Mouse (Mus musculus) liver, embryonic 14.5 days (tissue): Measurements from ENCODE around the gene Gm42420. TPM values are rescaled to one million over a fixed set of nuclear protein-coding genes. Genes with fewer than 3 reads are reported as not detected.

Experiments used
- ATAC-seq: fragments of 200-750 bp; cut with Nextera tagmentation; 2 replicates; pipeline ENCODE4 v1.8.0; 2017; ENCODE audit warnings: moderate number of reproducible peaks, mild to moderate bottlenecking, moderate library complexity; ENCODE audit not compliant: insufficient read depth
- DNase-seq, 3 experiments: peaks; one replicate each; pipeline ENCODE4 v3.0.0-alpha.2; 2012 to 2013; ENCODE audit warnings: low read depth in 3 of 3, low spot score in 3 of 3
- H3K27ac ChIP-seq: fragments of 300-500 bp; sonication (generic); 2 replicates; pipeline ENCODE4 v1.5.1; 2014; ENCODE audit warnings: moderate library complexity, mild to moderate bottlenecking, control low read depth, inconsistent platforms
- H3K27me3 ChIP-seq: fragments of 300-500 bp; sonication (generic); 2 replicates; pipeline ENCODE4 v1.6.1; 2014; ENCODE audit warnings: mild to moderate bottlenecking, low read length, moderate library complexity; ENCODE audit not compliant: control insufficient read depth, insufficient read depth
- H3K36me3 ChIP-seq: fragments of 300-500 bp; sonication (generic); replicated peaks from 2 replicates; pipeline ENCODE4 v1.6.1; 2014; ENCODE audit warnings: low read depth; ENCODE audit not compliant: control insufficient read depth, insufficient read depth
- H3K4me1 ChIP-seq, 2 experiments: fragments of 200-500 bp in 1 of 2; fragments of 300-500 bp in 1 of 2; sonication (generic) in 1 of 2; replicated peaks; 2 replicates each; pipeline ENCODE4 v1.6.1; 2012 to 2014; ENCODE audit warnings: antibody characterized with exemption in 1 of 2, inconsistent platforms in 1 of 2, low read length in 1 of 2; ENCODE audit not compliant: control insufficient read depth in 2 of 2, insufficient read depth in 2 of 2
- H3K4me2 ChIP-seq: fragments of 300-500 bp; sonication (generic); 2 replicates; pipeline ENCODE4 v1.6.1; 2014; ENCODE audit warnings: low read depth, mild to moderate bottlenecking, control low read depth, moderate library complexity
- H3K4me3 ChIP-seq, 2 experiments: fragments of 200-500 bp in 1 of 2; fragments of 300-500 bp in 1 of 2; sonication (generic) in 1 of 2; 2 replicates each; pipeline ENCODE4 v1.5.1; 2012 to 2014; ENCODE audit warnings: low read depth in 2 of 2, low read length in 2 of 2, mild to moderate bottlenecking in 2 of 2, control low read depth in 1 of 2, inconsistent platforms in 1 of 2, moderate library complexity in 1 of 2; ENCODE audit not compliant: insufficient read depth in 1 of 2
- H3K9ac ChIP-seq: fragments of 300-500 bp; sonication (generic); replicated peaks from 2 replicates; pipeline ENCODE4 v1.6.1; 2014; ENCODE audit warnings: mild to moderate bottlenecking, control low read depth, moderate library complexity
- H3K9me3 ChIP-seq: fragments of 300-500 bp; sonication (generic); 2 replicates; pipeline ENCODE4 v1.6.1; 2016; ENCODE audit warnings: low read length, mixed read lengths; ENCODE audit not compliant: control insufficient read depth
- CTCF ChIP-seq: IDR thresholded peaks from 2 replicates; pipeline ENCODE4 v1.5.1; 2016; ENCODE audit warnings: antibody characterized with exemption, low read depth, control low read depth
- EP300 ChIP-seq: IDR thresholded peaks from 2 replicates; pipeline ENCODE4 v1.6.1; 2016; ENCODE audit warnings: antibody characterized with exemption, low read depth
- WGBS: fragments of 180-500 bp; shearing (Covaris S2); extraction: QIAGEN DNeasy Blood & Tissue Kit; methylation state at CpG from one replicate; pipeline ENCODE4 v1.1.7; 2014; ENCODE audit not compliant: insufficient replicate concordance; 5-methylcytosine and 5-hydroxymethylcytosine counted together
- polyA plus RNA-seq, 2 experiments: library from polyadenylated mRNA; depleted of rRNA in 1 of 2; stranded (reverse) in 1 of 2; unstranded in 1 of 2; fragments of >200 nt; fragmentation: Nextera tagmentation in 1 of 2; extraction: Ambion mirVana in 1 of 2; gene quantifications; 2 replicates each; pipeline versions ENCODE4 v1.2.1 to v1.2.3; 2012 to 2014

The Gm42420 gene
- polyA plus RNA-seq, 2 experiments = 1.6 to 2.1 TPM

DNA sequence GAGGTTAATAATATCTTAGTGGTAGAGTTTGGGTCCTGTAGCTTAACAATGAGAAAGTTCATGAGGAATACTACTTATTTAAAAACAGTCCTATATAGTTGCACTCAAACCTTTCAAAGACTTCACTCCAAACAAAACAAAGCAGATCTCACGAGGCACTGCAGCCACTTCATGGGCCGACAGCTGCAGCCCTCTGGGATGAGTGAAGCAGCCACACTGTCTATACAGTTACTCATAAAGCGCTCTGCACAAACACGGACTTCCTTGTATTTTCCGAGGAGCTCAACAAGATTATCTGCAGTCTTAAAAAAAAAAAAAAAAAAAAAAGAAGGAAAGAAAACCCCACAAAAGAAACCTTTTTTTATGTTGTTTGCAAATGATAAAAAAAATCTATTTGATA is 21.8 kb downstream of the Gm42420 start:
- H3K27me3 ChIP-seq = no peaks in the 10 kb centered on the region
- no peak overlapping the region for H3K27ac ChIP-seq
- no peak overlapping the region for H3K4me2 ChIP-seq
- no peaks in the 10 kb centered on the region for H3K9me3 ChIP-seq
- H3K4me3 ChIP-seq = no peak overlapping the region
- ATAC-seq (no peak), DNase-seq (no peak)
- H3K36me3 ChIP-seq = no peaks in the 10 kb centered on the region; the same call in 1 of the 2 replicates
- H3K4me1 ChIP-seq = no peaks in the 10 kb centered on the region
- H3K9ac ChIP-seq = no peak overlapping the region
- TF ChIP-seq CTCF (no peak), EP300 (no peak)
- 68% methylated on average over 5 of the region's 5 CpGs for WGBS

DNA sequence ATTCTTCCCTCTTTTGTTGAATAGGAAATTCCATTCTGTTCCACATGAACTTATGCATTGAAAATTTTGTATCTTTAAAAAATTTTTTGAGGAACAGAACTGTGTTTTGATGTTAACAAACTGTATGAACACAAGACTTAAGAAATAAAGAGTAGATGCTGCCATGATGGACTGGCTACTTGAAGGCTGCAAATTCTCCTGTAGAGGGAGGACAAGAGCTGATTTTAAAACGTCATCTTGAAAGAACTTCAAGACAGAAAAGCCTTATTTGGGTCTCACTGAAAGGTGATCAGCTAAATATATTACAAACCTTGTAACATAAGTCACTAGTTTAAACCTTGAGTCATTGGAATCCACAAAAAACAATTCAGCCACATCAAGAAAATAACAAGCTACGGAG is 24.7 kb downstream of the Gm42420 start:
- H3K4me1 ChIP-seq = no peaks in the 10 kb centered on the region
- no peak for DNase-seq
- WGBS = 76% methylated on average over 2 of the region's 2 CpGs

DNA sequence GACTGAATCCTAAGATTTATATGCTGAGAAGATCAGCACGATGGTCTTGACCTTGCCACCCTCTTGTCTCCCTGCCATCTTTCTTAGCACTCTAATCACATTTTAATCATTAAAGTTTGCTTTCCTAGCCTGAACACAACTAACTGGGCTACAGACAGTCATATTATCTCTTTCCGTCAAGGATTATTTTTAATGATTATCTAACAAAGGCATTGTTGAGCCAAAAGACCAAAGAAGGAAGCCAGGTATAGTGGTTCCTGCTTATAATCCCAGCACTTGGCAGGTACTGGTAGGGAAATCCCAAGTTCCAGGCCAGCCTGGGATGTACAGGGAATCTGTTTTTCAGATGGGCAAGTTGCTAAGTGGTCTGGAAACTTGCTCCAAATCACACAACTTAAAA is 25.7 kb downstream of the Gm42420 start:
- Histone ChIP-seq H3K4me2 (no peak overlapping the region), H3K9me3 (no peaks in the 10 kb centered on the region), H3K4me3 (no peak overlapping the region), H3K27ac (no peak overlapping the region), H3K27me3 (no peaks in the 10 kb centered on the region), H3K4me1 (no peaks in the 10 kb centered on the region), H3K36me3 (peaks cover 2% of the 10 kb centered on the region), H3K9ac (no peak overlapping the region)
- ATAC-seq (no peak), DNase-seq (no peak)
- 79% methylated on average over 2 of the region's 2 CpGs for WGBS
- no peak for TF ChIP-seq CTCF
- TF ChIP-seq EP300 = no peak

More for the DNA sequence above, 24.7 kb downstream of the Gm42420 start:
- no peaks in the 10 kb centered on the region for H3K9me3 ChIP-seq
- TF ChIP-seq CTCF = no peak
- no peak for TF ChIP-seq EP300
- no peak overlapping the region for H3K4me2 ChIP-seq
- no peak overlapping the region for H3K4me3 ChIP-seq
- H3K27ac ChIP-seq = no peak overlapping the region
- ATAC-seq = no peak
- no peaks in the 10 kb centered on the region for H3K27me3 ChIP-seq
- peaks cover 2% of the 10 kb centered on the region for H3K36me3 ChIP-seq
- H3K9ac ChIP-seq = no peak overlapping the region

Other genes with a start within 250 kb of the Gm42420 start
- 3.7 and 3.9 TPM in 2 replicates for gene Slc37a3, start 208.1 kb upstream of the Gm42420 start, polyA plus RNA-seq (2012; rRNA removed)
- gene Slc37a3, start 208.1 kb upstream of the Gm42420 start, polyA plus RNA-seq (2014; fragmentation: Nextera tagmentation; extraction: Ambion mirVana) = 6.0 and 6.3 TPM in 2 replicates
- 0.04 and 0.17 TPM in 2 replicates for gene Rab19, start 204.6 kb upstream of the Gm42420 start, polyA plus RNA-seq (2012; rRNA removed)
- gene Rab19, start 204.6 kb upstream of the Gm42420 start, polyA plus RNA-seq (2014; fragmentation: Nextera tagmentation; extraction: Ambion mirVana) = 0.32 and 0.38 TPM in 2 replicates
- 89.7 and 116 TPM in 2 replicates for gene Mkrn1, start 165.3 kb upstream of the Gm42420 start, polyA plus RNA-seq (2012; rRNA removed)
- gene Mkrn1, start 165.3 kb upstream of the Gm42420 start, polyA plus RNA-seq (2014; fragmentation: Nextera tagmentation; extraction: Ambion mirVana) = 198 and 207 TPM in 2 replicates
- 1.3 and 1.4 TPM in 2 replicates for gene Dennd2a, start 27.9 kb upstream of the Gm42420 start, polyA plus RNA-seq (2012; rRNA removed)
- 1.0 and 1.7 TPM in 2 replicates for gene Dennd2a, start 27.9 kb upstream of the Gm42420 start, polyA plus RNA-seq (2014; fragmentation: Nextera tagmentation; extraction: Ambion mirVana)
- 2.2 and 3.1 TPM in 2 replicates for gene Adck2, start 11.9 kb upstream of the Gm42420 start, polyA plus RNA-seq (2012; rRNA removed)
- gene Adck2, start 11.9 kb upstream of the Gm42420 start, polyA plus RNA-seq (2014; fragmentation: Nextera tagmentation; extraction: Ambion mirVana) = 6.7 and 7.8 TPM in 2 replicates
- 105 and 120 TPM in 2 replicates for gene Ndufb2, start 6.8 kb downstream of the Gm42420 start, polyA plus RNA-seq (2012; rRNA removed)
- gene Ndufb2, start 6.8 kb downstream of the Gm42420 start, polyA plus RNA-seq (2014; fragmentation: Nextera tagmentation; extraction: Ambion mirVana) = 279 TPM in 2 replicates
- 2.9 and 3.6 TPM in 2 replicates for gene Braf, start 139.7 kb downstream of the Gm42420 start, polyA plus RNA-seq (2012; rRNA removed)
- gene Braf, start 139.7 kb downstream of the Gm42420 start, polyA plus RNA-seq (2014; fragmentation: Nextera tagmentation; extraction: Ambion mirVana) = 4.1 and 4.6 TPM in 2 replicates
- 27.3 and 99.4 TPM in 2 replicates for gene Mrps33, start 225.2 kb downstream of the Gm42420 start, polyA plus RNA-seq (2012; rRNA removed)
- gene Mrps33, start 225.2 kb downstream of the Gm42420 start, polyA plus RNA-seq (2014; fragmentation: Nextera tagmentation; extraction: Ambion mirVana) = 92.1 and 94.6 TPM in 2 replicates